Comparison of ENCODE assay signal across 8 mouse cellular contexts in the genomic region with DNA sequence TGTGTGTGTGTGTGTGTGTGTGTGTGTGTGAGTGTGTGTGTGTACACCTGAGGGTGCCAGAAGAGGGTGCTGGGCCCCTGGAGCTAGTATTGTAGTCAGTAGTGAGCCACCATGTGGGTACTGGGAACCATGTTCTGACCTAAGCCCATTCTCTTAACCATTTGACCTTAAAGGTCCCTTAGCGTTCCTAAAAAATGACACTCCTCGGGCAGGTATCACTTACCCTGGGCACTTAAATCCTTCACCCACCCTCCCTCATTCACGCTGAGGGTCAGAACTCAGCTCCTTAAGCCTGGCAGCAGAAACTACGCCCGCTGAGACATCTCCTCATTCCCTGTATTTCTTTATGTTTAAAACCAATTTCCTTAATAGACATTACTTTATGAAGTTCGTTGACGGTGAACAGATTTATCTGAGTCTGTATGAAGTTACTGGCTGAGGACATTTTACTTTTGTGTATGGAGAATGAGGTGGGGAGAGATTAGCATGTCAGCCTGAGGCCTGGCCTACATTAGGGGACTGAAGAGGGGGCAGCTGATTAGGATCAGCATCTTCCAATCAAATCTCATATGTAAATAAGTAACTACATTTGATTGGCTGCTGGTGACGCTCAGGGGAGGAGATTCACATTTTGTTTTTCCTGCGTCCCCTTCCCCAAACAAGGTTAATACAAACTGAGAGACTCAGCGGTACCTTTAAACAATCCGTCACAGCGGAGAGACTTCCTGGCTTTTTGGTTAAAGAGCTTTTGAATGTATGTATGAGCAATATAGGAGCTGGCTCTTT.
DNase-seq lines count a peak whose midpoint lies in the region; ATAC-seq and TF ChIP-seq lines count a peak whose summit lies in the region.

No protein-coding gene starts in this region.

- TF ChIP-seq CTCF in left cerebral cortex, adult 2 months (IDR thresholded peaks at IDR 0.05), result no peak

- no peaks in the 10 kb centered on the region for H3K36me3 ChIP-seq in heart, embryonic 15.5 days
- no peaks in the 10 kb centered on the region for H3K36me3 ChIP-seq in embryonic facial prominence, embryonic 12.5 days
- no peaks in the 10 kb centered on the region for H3K36me3 ChIP-seq in intestine, embryonic 14.5 days (ENCODE audit: control insufficient read depth, insufficient read depth, low read length)
- no peaks in the 10 kb centered on the region for H3K36me3 ChIP-seq in neural tube, embryonic 12.5 days

- H3K9ac ChIP-seq in heart, embryonic 15.5 days, result no peak overlapping the region
- no peak overlapping the region for H3K9ac ChIP-seq in embryonic facial prominence, embryonic 12.5 days
- peak overlapping the region; percentile 10; the same call in 1 of the 2 replicates for H3K9ac ChIP-seq in intestine, embryonic 14.5 days (ENCODE audit: low read length)
- H3K9ac ChIP-seq in neural tube, embryonic 12.5 days, result no peak overlapping the region

- H3K9me3 ChIP-seq in heart, embryonic 15.5 days (replicated peaks), result no peaks in the 10 kb centered on the region
- no peaks in the 10 kb centered on the region for H3K9me3 ChIP-seq in embryonic facial prominence, embryonic 12.5 days
- H3K9me3 ChIP-seq in intestine, embryonic 14.5 days (ENCODE audit: control insufficient read depth, low read length), result no peaks in the 10 kb centered on the region
- no peaks in the 10 kb centered on the region for H3K9me3 ChIP-seq in neural tube, embryonic 12.5 days

- no peaks in the 10 kb centered on the region for H3K27me3 ChIP-seq in heart, embryonic 15.5 days
- no peaks in the 10 kb centered on the region for H3K27me3 ChIP-seq in embryonic facial prominence, embryonic 12.5 days
- no peaks in the 10 kb centered on the region for H3K27me3 ChIP-seq in intestine, embryonic 14.5 days (replicated peaks; ENCODE audit: control insufficient read depth, insufficient read depth, low read length)
- H3K27me3 ChIP-seq in neural tube, embryonic 12.5 days (replicated peaks), result no peaks in the 10 kb centered on the region

- intact Hi-C loops in left cerebral cortex, adult 2 months (cut with DNase I), result no loop called here

- H3K27ac ChIP-seq in heart, embryonic 15.5 days, result no peak overlapping the region
- no peak overlapping the region for H3K27ac ChIP-seq in embryonic facial prominence, embryonic 12.5 days
- H3K27ac ChIP-seq in intestine, embryonic 14.5 days (ENCODE audit: low read depth), result no peak overlapping the region
- no peak overlapping the region for H3K27ac ChIP-seq in neural tube, embryonic 12.5 days
- H3K27ac ChIP-seq in left cerebral cortex, adult 2 months, result no peak overlapping the region

- DNase-seq in heart, adult 8-10 months (ENCODE audit: low spot score), result no peak
- no peak for DNase-seq in intestine, embryonic 14.5 days (ENCODE audit: low spot score)
- no peak for DNase-seq in left cerebral cortex, adult 2 months (ENCODE audit: extremely low spot score in 1 of 2, low spot score in 2 of 2)
- no peak for DNase-seq in natural killer cell, adult 2 months (ENCODE audit: low spot score in 2 of 2)
- no peak for DNase-seq in right cerebral cortex, postnatal 14 days

- 56% methylated on average over 12 of the region's 12 CpGs for WGBS in heart, embryonic 15.5 days
- WGBS in embryonic facial prominence, embryonic 12.5 days, result 34% methylated on average over 12 of the region's 12 CpGs
- WGBS in intestine, embryonic 14.5 days, result 34% methylated on average over 12 of the region's 12 CpGs
- WGBS in neural tube, embryonic 12.5 days, result 53% methylated on average over 12 of the region's 12 CpGs

- peak overlapping the region; percentile 18; the same call in 1 of the 2 replicates for H3K4me2 ChIP-seq in heart, embryonic 15.5 days
- peak overlapping the region; percentile 37 for H3K4me2 ChIP-seq in embryonic facial prominence, embryonic 12.5 days (replicated peaks)
- peak overlapping the region; percentile 45 for H3K4me2 ChIP-seq in intestine, embryonic 14.5 days (ENCODE audit: low read length)
- H3K4me2 ChIP-seq in neural tube, embryonic 12.5 days (replicated peaks), result peak overlapping the region; percentile 43

- H3K4me3 ChIP-seq in heart, embryonic 15.5 days, result no peak overlapping the region
- H3K4me3 ChIP-seq in embryonic facial prominence, embryonic 12.5 days, result peak overlapping the region; percentile 22; the same call in 1 of the 2 replicates
- peak overlapping the region; percentile 29 for H3K4me3 ChIP-seq in intestine, embryonic 14.5 days (ENCODE audit: low read depth, low read length)
- H3K4me3 ChIP-seq in neural tube, embryonic 12.5 days, result no peak overlapping the region
- H3K4me3 ChIP-seq in left cerebral cortex, adult 2 months, result no peak overlapping the region

- H3K4me1 ChIP-seq in heart, embryonic 15.5 days (replicated peaks), result no peaks in the 10 kb centered on the region; the same call in 1 of the 2 replicates
- H3K4me1 ChIP-seq in embryonic facial prominence, embryonic 12.5 days, result no peaks in the 10 kb centered on the region
- H3K4me1 ChIP-seq in intestine, embryonic 14.5 days (replicated peaks; ENCODE audit: control insufficient read depth, insufficient read depth, low read length), result no peaks in the 10 kb centered on the region
- H3K4me1 ChIP-seq in neural tube, embryonic 12.5 days, result no peaks in the 10 kb centered on the region

- no peak for ATAC-seq in heart, embryonic 15.5 days (replicated peaks; ENCODE audit: insufficient number of reproducible peaks, insufficient read depth, low FRiP score, low read depth)
- 0 out of 2 replicates have a peak, but pooled peaks have one; percentile 56 for ATAC-seq in embryonic facial prominence, embryonic 12.5 days (ENCODE audit: insufficient number of reproducible peaks, insufficient read depth, low FRiP score, low TSS enrichment)
- ATAC-seq in intestine, embryonic 14.5 days (replicated peaks; ENCODE audit: low FRiP score, low TSS enrichment, low read depth), result peak; percentile 78
- peak; percentile 76 for ATAC-seq in neural tube, embryonic 12.5 days (ENCODE audit: low FRiP score, low read depth)

Comparison
In these comparisons a context has a peak if more than half of its experiments do, and no peak if none do; other contexts are left out.
1. H3K4me3 ChIP-seq: peak in embryonic facial prominence, embryonic 12.5 days (single experiment) and intestine, embryonic 14.5 days (single experiment); none in heart, embryonic 15.5 days (single experiment), neural tube, embryonic 12.5 days (single experiment) and left cerebral cortex, adult 2 months (single experiment).
2. Peak in every context shown above with its lines, with median percentiles within 50 percentile points of each other: H3K4me2 ChIP-seq.